Mouse (Mus musculus) urinary bladder, postnatal 4 days (tissue): Measurements from ENCODE around the gene Nr4a3.

Experiments
- DNase-seq, 2 experiments: peaks; one replicate each; pipeline ENCODE4 v3.0.0; 2021 to 2022; ENCODE audit warnings: low spot score in 2 of 2

Gene Nr4a3

GRCm38 (mm10) chr4:48108591-48108990 lies 63.6 kb downstream of the Nr4a3 start:
- no peak for DNase-seq

- no peak for DNase-seq
Measured at GRCm38 (mm10) chr4:48110331-48110730, 65.4 kb downstream of the Nr4a3 start.

GRCm38 (mm10) chr4:48116191-48116590 lies 71.2 kb downstream of the Nr4a3 start:
- no peak for DNase-seq

- DNase-seq = no peak
Measured at GRCm38 (mm10) chr4:48124416-48124772, 79.4 kb downstream of the Nr4a3 start.

- DNase-seq = peak; percentile 79 to 85
Measured at GRCm38 (mm10) chr4:48124773-48125469, 80.0 kb downstream of the Nr4a3 start, which contains the start of gene Stx17. Gene Stx17 (plus strand): TSS chr4:48124915.

GRCm38 (mm10) chr4:48130314-48130713 lies 85.4 kb downstream of the Nr4a3 start:
- no peak for DNase-seq

GRCm38 (mm10) chr4:48131606-48132005 lies 86.7 kb downstream of the Nr4a3 start:
- DNase-seq = no peak

GRCm38 (mm10) chr4:48132721-48133120 lies 87.8 kb downstream of the Nr4a3 start:
- no peak for DNase-seq
